Mouse (Mus musculus): ENCODE measurements at regions not wholly inside any gene's neighbourhood (a gene's known extent, or its start where the extent isn't known, plus 50 kb on each side); places are given as distances from the start of the nearest gene placed in this dataset.
"Not testable (repeated sequence)": the region's sequence is repeated elsewhere in the genome, so short reads cannot be mapped to it uniquely, and the experiment has no call there.

DNA sequence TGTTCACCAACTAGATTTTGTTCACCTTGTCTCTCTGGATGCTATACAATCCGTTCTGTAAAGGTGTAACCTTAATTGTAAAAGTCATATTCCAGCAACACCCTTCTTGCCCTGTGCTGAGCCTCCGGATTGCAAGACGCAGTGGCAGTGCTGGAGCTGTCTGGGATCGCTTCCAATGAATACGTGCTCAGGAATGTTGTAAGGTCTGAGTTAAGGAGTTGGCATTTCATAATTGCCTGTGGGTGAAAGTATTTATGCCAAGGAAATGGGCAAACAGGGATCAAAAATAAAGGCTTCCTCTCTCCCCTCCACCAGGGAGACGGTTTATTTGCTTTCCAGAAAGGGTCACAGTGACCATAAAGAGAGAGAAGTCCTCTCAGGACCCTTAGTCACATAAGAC lies 93.3 kb downstream of the Apob start:
- no peak for DNase-seq

GRCm38 (mm10) chr12:8071286-8071685 lies 93.8 kb downstream of the Apob start:
- DNase-seq, result no peak

GRCm38 (mm10) chr12:8076010-8076540 lies 98.6 kb downstream of the Apob start:
- DNase-seq, result no peak

- no peak for DNase-seq
Observed at GRCm38 (mm10) chr12:8077346-8077745, 99.9 kb downstream of the Apob start.

DNA sequence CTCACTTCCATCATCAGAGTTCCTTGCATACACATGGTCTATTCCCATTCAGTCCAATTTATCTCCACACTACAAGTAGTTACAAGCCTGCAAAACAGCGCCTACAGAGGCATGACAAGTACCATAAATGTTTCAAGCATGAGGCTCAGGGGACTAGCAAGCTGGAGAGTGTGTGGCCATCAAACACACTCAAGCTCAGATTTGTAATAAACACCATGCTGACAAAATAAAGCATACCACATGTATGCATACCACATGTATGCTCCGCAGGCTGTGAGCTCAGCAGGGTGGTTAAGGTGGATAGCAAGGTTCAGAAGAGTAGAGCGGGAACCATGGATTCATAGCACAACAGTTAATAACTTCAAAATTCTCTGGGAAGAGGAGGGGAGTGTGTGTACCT lies 100.6 kb downstream of the Apob start:
- DNase-seq, result no peak

DNA sequence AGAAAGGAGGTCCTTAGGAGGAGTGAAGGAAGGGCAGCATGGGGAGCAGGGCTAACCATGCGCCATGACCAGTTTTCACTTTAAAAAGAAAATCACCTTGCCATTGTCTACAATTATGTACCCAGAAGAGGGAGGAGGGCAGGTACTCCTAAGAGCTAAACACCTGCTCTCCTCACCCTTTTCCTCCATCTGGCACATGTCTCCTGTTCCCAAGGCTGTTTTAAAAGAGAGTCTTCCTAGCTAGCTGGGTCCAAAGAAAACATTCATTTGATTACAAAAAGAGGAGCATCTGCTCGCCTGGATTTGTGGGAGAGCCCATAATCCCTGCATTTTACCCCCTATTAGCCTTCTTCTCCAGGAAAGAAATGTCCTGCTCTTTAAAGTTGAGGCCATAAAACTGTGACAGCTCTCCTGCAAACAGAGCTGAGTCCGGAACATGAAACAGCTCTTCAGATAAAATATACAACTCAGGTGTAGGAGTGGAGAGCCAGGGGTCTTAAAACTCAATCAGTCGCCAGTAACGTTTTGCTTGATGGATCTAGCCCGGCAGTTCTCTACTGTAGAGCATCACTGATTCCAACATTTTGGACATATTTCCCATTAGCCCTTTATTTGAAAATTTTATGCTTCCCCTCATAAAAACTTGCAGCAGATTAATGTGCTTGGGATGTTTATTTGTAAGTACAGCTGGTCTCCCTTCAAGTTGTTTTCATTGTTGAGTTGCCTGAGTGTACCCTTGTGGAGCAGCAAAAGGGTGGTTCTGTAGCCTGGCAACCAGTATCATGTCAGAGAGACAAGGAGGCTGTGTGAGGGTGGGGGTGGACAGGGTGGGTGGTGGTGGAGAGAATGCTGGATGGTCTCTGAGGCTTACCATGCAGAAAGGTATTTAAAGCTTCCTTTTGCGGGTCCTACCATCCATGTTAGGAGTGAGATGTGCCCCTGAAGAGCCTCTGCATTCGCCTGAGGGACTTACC lies 105.5 kb downstream of the Apob start:
- DNase-seq, result no peak

DNA sequence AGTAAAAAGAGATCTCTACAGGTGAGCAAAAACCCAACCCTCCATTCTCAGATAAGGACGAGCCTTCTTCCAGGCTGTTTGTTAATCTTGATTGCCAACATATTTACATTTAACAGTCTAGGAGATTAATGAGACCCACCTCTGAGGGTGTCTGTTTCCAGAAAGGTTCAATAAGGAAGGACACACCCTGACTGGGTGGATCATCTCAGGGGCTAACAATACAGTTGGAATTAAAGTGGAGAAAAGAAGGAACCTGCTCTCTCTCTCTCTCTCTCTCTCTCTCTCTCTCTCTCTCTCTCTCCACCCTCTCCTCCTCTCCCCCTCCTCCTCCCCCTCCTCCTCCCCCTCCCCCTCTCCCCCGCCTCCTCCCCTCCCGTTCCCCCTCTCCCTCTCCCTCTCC lies 110.5 kb downstream of the Apob start:
- no peak for DNase-seq

DNA sequence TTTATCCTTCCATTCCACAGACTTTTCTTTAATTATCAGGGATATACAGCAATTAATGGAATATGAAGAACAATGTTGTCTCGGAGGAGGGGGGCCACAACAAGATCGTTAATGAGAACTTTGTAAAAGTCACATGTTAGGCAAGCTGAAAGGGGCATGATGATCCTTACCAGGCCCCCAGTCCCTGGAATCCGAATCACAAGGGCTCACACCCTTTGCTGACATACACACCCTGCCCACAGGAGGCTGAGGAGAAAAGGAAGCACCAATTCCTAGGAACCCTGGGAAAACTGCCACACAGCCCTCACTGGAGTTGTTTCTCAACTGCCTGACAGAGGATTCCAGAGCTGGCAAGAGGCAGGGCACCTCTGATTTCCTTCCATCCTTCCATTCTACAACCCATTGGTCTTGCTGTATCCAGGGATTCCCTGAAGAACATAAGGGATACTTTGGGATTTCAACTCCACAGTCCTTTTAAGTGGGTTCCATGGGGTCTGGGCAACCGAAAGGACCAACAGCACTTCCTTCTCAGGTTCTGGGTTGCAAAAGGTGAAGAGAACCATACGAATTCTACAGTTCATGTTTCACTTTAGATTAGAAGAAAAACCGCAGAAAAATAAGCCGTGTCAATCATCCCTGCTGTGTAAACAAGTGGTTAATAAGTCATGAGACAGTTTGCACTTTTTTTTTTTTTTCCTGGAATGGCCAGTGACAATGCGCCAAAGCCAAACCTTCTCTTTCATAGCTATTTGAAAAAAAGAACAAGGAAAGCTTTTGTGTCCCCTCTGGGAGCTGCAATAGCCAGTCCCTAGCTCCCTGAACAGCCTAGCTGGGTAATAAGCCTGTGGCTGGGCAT lies 112.2 kb downstream of the Apob start:
- DNase-seq, result no peak

GRCm38 (mm10) chr12:8090279-8090626 lies 112.8 kb downstream of the Apob start:
- DNase-seq, result no peak

GRCm38 (mm10) chr12:8093437-8093836 lies 114.5 kb upstream of the Ldah start:
- no peak for DNase-seq

DNA sequence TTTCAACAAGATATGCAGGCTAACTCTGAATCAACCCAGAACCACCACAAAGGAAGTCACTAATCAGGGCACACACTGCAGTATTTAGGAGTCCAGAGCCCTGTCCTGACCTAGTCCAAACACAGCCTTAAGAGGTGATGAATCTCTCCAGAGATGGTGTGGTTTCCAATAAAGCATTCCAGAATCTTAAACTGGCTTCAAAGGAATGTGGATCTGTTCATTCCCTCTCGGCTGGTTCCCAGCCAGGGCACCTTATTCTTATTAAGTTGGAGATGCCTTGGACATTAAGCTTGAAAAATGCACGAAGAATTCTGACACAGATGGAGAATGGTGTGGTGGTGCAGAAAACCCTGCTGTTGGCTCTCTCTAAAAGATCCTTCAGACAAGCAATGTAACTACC lies 112.0 kb upstream of the Ldah start:
- no peak for DNase-seq

- not testable (repeated sequence) for DNase-seq
Observed at GRCm38 (mm10) chr12:8098395-8098794, 109.5 kb upstream of the Ldah start.

DNA sequence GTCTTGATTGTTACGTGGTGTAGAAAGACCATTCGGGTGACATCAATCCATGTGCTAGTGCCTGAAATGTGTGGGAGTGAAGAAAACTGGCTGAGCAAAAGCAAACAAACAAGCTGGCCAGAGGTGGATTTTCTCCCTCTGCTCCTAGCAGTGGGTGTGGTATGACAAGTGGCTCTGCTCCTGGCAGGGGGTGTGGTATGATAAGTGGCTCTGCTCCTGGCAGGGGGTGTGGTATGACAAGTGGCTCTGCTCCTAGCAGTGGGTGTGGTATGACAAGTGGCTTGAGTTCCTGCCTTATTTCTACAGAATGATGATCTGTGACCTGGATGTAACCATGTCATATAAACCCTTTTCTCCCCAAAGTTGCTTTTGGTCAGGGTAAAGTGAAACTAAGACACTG lies 108.8 kb upstream of the Ldah start:
- DNase-seq, result no peak

GRCm38 (mm10) chr12:8099821-8100220 lies 108.1 kb upstream of the Ldah start:
- no peak for DNase-seq

DNA sequence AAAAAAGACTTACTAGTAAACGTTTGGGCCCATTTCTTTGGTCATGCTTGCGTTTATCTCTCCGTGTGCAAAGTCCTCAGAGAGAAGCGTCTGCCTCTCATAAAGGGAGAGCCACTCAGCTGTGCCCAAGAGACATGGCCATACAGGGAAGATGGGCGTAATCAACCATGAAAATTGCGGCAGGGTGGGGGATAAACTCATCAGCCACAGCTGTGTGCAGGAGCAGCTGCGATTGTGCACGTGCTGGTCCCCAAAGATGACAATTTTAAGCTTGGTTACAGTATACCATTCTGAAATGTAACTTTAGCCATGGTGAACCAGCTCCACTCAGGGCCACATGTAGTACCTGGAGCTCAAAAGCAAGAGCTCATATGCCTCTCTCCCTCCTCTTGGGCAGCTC lies 106.1 kb upstream of the Ldah start:
- no peak for DNase-seq

DNA sequence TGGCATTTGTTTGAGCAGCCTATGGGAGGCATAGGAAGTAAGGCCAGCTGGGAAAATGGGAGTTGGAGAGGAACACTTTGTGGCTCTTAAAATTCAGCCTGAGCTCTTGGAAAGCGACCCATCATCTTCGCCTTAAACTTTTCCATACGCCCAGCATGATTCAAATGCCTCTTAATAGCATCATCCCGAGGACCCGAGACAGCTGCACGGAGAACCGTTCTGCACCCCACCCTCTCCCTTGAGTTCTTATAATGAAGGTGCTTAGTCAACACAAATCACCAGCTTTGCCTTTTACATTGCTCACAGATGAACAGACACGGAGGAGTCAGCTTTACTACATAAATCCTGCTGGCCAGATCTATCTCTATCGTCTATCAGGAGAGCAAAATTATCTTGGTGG lies 104.6 kb upstream of the Ldah start:
- DNase-seq, result no peak

GRCm38 (mm10) chr12:8107137-8107536 lies 100.8 kb upstream of the Ldah start:
- DNase-seq, result no peak

- DNase-seq, result no peak
Observed at GRCm38 (mm10) chr12:8109203-8109770, 98.6 kb upstream of the Ldah start.

DNA sequence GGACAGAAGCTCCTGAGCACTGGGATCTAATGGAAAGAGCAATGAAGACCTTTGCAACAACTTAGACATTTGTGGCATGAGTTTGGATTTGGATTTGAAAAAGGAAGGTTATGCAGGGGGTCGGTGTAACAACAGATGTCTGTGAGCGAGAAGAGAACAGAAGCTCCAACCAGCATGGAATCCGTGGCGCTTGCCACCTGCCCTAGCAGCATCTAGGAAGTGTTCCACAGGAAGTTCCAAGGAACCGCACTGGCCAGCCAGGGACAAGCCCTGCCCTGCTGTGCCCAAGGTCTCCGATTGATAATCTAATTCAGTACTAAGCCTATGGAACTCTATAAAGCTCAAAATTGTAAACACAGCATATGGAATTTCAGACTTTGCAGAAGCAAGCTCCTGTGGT lies 98.0 kb upstream of the Ldah start:
- DNase-seq, result peak; percentile 20

- DNase-seq, result no peak
Observed at GRCm38 (mm10) chr12:8110297-8110696, 97.6 kb upstream of the Ldah start.

GRCm38 (mm10) chr12:8111484-8111883 lies 96.4 kb upstream of the Ldah start:
- DNase-seq, result no peak

- DNase-seq, result no peak
Observed at GRCm38 (mm10) chr12:8155566-8155965, 52.3 kb upstream of the Ldah start.

Measured in cerebellum, adult 9-10 months (tissue).